Mouse (Mus musculus) thymus, postnatal 36 days (tissue): ENCODE measurements at regions not wholly inside any gene's neighbourhood (a gene's known extent, or its start where the extent isn't known, plus 50 kb on each side); places are given as distances from the start of the nearest gene placed in this dataset.
A peak's percentile ranks its signal among the peaks of the same experiment; 100 is the strongest.

Experiments
- DNase-seq, 2 experiments: peaks; one replicate each; pipeline ENCODE4 v3.0.0; 2022; ENCODE audit warnings: mixed read lengths in 2 of 2

DNA sequence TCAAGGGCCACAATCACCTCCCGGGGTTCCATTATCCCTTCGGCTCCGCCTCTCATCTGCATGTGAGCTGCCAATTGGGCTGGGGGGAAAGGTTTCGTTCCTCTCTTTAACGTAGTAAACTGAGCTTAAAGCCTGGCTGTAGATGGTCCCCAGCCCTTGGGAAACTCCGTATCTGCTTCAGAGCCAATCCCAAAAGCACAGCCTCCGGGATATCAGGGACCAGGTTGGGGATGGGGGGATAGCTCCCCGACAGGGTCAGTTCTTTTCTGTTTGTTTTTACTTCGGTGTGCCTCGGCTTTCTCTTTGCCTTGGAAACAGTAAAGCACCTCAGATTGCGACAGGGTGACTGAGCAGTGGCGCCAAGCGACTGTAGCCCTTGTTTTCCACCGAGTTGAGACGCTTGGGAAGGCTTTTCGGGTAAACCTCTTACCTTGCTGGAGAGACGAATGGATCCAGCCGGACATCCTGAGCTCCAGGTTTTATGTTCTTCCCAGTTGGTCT, 64.5 kb downstream of the Tfap2c start:
- no peak for DNase-seq

DNA sequence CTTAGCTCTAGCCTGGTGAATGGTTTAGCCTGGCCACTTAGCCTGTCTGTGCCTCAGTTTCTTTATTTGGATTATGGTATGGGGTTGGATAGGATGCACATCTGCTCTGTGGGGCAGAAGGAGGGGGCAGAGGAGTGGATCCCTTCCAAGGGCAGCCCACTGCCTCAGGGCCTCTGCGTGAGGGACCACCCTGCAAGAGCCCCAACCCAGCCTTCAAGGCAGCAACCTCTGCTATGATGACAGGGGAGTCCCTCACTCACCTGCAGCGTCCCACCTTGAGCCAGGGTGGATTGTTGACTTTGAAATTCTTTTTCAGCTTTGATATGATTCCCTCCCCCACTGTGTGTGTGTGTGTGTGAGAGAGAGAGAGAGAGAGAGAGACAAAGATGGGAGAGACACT, 65.8 kb downstream of the Tfap2c start:
- no peak for DNase-seq

DNA sequence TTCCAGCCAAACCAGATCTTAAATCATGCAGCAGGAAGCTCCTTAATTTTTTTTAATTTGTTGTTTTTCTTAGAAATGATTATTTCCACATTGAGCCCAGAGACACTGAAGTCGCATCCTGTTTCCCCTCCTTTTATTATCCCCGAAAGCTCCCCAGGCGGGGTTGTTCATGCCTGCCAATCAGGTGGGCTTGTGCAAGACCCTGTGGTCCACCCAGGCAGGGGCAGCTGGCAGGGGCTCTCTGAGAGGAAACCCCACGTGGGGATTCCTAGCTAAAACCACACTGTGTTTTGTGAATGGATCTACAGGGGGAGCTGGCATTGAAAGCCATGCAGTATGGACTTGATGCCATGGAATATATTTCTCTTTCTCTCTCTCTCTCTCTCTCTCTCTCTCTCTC, 66.2 kb downstream of the Tfap2c start:
- no peak for DNase-seq

DNA sequence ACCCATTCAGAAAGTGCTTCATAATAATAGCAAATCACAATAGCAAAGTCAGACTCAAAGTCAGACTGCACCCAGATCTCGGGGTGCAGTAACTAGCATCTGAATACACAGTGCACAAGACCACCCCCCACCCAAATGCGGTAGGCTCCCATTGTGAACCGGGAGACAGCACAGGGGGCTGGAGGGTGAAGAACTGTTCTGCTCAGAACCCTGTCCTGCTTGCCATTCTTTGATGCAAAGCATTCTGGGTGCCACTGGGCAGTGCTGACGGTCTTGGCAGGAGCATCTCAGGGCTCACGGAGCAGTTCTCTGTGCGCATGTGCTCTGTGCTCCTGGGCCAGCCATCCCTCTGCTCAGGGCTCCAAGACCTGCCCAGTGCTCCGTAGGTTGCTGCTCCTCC, 69.8 kb downstream of the Tfap2c start:
- DNase-seq, result no peak

DNA sequence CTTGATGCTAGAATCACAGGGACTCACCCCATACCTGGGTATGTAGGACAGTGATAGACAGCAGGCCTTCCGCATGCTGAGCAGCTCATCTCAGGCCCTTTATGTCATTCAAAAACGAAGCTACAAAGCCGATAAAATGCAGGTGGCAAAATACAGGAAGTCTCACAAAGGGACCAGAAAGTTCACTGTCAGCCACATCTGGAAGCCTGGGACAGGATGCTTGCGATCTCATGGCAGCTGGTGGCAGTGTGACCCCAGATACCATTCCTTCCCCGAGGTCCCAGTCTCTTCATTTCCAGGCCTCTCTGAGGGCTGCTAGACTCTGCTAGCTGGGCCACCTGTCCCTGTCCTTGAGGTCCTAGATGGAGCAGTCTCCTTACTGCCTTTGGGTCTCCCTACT, 70.6 kb downstream of the Tfap2c start:
- DNase-seq, result peak; percentile 56 to 69

DNA sequence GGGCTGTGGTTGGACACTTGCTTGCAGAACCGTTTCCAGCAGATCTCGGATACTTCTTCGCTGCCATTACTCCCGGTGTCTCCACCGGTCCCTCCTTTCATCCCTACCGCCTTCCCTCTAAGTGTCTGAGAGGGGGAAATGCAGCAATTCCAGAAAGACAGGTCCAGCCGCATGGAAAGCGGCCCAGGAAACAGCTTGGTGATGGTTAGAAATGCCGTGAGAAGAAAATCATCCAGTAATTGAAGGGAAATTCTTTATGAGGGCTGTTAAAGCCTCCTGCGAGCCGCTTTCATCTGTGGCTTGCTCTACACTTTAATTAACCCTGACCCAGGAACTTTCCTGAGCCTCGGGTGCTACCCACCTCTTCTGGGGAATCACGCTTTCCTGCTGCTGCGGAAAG, 74.3 kb downstream of the Tfap2c start:
- DNase-seq, result no peak

DNA sequence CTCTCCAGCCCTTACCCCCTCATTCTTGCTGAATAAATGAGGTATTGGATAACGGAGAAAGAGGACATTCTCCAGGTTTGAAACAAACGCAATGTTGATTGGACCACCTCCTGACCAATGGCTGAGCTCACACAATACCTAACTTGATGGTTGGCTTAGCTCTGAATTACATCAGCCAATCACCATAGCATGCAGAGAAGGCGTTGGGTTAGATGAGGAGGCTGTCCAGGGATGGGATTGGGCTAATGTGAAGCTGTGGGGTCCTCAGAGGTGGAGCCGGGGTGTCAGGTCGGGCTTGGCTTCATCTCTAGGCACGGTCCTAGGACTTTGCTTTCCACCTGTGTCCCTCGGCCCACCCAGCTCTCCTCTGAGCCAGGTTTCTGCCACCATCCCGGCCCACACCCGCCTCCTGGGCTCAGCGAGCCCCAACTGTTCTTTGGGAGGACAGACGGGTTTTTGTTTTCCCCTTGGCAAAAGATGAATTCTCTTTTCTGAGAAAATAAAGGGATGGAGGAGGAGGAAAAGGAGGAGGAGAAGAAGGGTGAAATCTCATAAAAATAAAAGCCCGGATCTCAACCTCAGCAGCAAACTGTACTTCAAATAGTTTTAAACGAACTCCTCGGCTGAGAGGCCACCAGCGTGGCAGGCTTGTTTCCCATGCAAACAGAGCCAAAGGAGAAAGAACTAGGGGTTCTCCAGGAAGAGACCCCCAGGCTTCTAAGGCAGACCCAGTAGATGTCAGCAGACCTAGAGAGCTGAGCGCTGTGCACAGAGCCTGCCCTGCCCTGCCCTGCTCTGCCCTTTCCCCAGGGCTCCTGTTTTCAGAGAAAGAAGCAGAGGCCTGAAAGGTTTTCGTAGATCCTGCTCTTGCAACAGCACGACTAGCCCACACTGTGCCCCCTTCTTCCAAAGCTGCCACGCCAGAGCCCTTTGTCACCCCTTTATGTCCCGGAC, 78.2 kb downstream of the Tfap2c start:
- no peak for DNase-seq

DNA sequence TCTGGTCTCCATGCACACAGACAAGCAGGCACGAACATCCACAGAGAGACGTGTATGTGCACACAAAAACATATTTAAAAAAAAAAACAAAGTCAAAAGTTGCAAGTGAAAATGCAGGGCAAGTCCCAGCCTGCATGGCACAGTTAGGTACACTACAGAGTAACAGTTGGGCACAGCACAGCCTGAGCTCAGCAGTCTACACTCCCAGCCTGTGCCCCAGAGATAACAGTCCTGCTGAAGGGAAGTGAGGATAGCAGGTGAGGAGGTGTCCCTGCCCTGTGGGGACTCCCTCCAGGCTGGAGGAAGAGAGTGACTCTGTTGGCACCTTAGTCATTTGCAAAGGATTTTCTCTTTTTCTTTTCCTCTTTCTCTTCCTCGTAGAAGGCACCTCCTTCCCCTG, 80.9 kb downstream of the Tfap2c start:
- no peak for DNase-seq

DNA sequence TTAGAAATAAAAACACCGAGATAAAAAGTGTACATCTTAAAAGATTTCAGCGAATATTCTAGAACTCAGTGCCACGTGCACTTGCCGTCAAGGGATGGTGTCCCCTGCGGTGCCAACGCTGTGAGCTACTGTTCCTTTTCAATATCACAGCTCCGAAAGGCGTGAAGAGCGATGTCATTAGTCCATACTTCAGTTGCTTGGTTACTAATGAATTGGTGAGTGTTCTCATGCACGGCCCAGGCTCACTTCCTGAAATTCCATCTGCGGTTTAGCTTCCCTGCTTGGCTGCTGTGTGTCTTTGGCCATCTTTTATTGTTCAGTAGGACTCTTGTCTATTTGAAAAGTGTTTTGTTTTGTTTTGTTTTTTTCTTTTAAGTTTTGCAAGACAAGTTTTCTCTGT, 93.2 kb downstream of the Tfap2c start:
- DNase-seq, result no peak

DNA sequence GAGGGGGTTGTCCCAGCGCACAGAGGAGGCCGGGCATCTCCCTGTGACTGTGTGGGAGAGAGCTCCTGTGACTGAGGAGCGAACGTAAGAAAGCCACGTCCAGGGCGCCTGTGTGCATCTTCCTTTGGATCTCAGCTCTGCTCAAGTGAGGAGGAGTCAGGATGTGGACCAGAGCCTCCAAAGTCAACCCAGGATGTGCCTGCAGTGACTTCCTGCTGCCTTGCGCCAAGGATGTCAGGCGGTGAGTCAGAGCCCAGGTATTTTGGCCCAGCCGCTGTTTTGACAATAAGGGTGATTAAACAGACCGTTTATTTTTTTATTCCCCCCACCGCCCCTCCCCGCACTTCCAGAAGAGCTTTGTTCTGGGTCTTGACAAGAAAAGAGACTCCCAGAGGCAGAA, 94.5 kb downstream of the Tfap2c start:
- DNase-seq, result no peak

DNA sequence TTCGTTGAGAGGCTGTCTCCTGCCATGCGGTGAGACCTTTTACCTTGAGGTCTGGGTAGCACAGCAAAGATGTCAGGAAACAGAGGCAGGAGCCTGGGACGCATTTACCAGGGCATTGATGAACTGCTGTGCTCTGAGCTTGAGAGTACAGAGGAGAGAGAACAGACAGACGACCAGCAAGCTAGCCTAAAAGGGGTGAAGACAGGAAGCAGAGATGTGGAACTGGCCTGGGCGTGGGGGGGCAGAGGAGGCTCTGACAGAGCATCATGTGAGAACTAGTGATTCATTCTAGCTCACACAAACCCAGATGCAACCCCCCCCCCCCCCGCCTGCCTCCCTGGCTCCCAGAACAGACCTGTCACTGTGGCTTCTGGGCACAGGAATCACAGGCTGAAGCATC, 95.1 kb downstream of the Tfap2c start:
- DNase-seq, result no peak

DNA sequence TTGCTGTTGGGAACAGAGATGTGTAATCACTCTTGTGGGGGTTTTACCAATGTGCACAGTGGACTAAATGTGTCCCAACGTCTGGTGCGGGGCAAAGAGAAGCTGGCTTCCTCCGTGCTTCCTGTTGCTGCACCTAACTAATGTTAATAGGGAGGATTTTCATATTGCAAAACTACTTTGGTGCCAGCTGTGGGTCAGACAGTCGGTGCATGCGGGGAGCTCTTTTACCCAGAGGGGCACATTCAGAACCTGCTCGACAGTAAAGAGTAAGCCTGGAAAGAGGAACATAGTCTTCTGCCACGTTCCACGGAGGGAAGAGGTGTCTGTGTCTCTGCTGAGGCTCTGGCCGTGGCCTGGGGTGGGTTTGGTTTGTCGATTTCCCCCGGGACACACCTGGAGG, 98.7 kb downstream of the Tfap2c start:
- no peak for DNase-seq

DNA sequence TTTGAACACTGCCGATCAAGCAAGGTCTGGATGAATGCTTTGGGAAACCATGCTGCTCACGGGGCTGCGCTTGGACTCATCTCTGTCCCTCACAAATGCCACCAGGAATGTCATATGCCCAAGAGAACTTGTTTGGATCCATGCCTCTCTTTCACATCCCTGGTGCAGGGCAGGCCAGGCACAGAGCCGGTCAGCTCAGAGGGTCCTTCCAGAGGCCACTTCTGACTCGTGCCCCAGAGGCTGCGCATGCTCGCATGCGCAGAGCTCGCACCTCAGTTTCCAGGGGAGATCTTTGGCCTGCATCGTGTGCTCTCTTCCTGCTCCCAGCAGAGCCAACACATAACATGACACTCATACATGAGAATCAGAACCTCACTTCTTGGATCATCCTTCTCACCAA, 111.1 kb downstream of the Tfap2c start:
- DNase-seq, result no peak

DNA sequence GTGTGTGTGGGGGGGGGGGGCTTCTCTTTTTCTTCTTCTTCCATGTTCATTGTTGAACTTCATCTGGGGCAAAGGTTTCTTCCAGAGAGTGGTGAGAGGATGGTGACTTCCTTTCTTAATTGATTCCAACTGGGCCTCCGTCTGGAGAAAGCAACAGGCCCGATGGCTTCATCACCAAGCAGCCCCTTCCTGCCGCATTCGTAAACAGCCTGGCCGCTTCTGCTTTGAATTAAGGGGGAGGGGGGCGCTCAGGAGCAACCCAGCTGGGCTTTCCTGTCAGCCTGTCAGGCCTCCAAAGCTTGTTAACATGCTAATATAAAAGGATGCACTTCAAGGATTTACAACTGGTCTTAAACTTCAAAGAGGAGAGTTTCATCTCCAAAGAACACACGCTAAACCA, 111.5 kb downstream of the Tfap2c start:
- DNase-seq, result no peak

DNA sequence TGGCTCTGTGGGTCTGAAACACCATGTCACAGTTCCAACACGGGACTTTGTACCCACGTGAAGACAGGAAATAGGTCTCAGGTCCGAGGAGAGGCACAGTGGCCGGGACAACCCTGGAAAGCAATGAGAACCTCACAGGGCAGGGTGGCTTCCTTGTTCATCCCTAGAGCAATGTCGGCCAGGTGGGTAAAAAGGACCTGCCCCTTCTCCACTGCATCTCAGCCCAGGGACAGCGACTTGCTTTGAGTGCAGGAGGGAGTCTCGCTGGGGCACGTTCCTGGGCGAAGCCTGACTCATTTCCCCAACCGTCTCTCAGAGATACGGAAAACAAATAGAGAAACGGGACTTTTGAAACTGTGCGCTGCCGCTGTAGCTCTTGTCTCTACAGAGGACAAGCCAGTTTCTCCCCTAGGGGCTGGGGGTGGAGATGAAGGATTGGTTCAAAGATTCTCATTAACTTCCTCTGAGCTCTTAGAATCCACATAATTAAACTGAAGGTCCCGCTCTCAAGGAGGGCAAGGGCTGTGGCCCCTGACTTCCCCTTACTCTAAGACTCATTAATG, 112.1 kb downstream of the Tfap2c start:
- DNase-seq, result no peak

DNA sequence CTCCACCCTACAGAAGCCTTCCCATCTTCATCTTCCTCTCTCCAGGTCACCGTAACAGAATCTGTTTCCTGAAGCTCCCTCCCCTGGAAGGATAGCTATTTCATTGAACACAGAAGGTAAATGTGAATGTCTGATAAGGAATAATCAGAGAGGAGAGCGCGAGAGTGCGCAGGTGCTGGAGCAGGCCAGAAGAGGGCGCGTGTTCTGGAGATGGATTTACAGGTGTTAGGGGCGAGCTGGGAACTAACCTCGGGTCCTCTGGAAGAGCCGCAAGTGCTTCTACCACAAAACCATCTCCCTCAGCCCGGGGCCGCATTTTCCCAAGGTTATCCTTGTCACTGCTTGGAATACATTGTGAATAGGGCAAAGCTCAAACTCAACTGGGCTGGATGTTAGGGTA, 112.8 kb downstream of the Tfap2c start:
- no peak for DNase-seq

DNA sequence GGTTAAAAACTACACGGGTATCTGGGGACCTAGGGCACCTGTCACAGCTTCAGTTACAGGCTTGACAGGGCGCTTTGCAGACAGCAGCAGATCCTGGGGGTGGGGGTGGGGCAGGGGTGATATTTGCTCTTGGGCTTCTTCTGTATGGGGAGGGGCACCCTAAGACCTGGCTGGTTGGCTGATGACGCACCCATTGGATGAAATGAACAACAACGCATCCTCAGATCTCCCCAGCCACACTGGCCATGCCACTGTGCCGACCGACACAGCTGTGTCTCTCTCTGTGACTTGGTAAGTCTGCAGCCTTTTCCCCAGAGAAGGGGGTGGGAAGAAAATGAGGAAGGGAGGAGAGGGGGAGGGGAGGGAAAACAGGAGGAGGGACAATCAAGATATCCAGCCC, 114.3 kb downstream of the Tfap2c start:
- DNase-seq, result no peak

DNA sequence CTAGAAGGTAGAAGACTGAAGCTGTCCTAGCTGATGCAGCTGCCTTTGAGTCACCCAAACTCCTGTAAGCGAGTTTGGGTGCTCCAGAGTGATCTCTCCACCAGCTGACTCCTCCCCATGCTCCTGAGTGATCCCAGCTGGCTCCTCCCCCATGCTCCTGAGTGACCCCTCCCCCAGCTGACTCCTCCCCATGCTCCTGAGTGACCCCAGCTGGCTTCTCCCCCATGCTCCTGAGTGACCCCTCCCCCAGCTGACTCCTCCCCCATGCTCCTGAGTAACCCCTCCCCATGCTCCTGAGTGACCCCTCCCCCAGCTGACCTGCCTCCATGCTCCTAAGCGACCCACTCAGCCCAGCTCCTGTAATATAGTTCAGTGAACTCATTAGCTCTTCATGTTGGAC, 123.7 kb downstream of the Tfap2c start:
- DNase-seq, result no peak

DNA sequence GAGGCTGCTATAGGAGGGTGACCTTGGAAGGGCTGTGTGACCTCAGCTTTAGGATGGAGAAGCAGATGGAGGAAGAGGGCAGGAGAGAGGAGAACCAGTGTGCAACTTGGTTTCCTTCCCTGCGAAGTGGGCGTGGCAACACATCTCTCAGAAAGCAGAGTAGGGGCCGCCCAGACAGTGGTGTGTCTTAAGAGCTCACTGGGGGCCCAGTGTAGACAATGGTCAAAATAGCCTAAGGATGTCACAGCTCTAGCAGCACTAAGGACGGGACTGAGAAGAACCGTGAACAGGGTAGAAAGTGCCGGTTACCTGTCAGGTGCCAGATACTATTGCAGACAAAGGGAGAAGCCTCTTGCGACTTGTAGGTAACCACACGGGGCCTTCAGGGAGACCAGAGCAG, 125.2 kb downstream of the Tfap2c start:
- DNase-seq, result no peak

DNA sequence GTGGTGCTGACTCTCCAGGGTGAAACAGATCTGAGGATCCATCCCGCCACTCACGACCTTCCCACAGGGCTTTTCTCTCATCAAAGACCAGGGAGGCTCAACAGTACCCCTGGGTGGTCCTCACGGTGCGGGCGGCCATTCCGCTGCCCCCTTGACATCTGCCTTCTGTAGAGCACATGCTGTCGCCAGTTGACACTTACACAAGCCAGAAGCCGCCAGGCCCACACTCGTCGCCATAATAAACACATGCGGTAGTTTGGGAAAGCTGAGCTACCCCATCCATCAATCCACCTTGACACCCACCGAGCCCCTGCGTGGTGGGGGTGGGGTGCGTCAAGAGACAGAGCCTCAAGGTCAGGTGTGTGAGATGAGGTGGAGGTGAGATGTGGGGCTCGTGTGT, 125.7 kb downstream of the Tfap2c start:
- no peak for DNase-seq

DNA sequence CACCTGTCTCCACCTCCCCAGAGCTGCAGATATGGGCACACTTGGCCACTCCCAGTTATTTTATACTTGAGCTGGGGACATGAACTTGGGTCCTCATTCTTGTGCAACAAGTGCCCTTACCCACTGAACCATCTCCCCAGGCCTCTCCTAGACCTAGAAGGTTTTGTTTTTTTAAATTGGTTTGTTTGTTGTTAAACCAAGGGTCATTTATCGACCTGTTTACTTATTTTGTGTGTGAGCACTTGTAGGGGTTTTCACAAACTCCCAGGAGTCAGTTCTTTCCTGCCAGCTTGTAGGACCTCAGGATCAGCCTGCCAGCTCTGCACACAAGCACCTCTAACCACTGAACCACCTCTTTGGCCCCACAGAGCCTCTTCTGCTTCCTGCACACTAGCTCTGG, 140.8 kb downstream of the Tfap2c start:
- no peak for DNase-seq

DNA sequence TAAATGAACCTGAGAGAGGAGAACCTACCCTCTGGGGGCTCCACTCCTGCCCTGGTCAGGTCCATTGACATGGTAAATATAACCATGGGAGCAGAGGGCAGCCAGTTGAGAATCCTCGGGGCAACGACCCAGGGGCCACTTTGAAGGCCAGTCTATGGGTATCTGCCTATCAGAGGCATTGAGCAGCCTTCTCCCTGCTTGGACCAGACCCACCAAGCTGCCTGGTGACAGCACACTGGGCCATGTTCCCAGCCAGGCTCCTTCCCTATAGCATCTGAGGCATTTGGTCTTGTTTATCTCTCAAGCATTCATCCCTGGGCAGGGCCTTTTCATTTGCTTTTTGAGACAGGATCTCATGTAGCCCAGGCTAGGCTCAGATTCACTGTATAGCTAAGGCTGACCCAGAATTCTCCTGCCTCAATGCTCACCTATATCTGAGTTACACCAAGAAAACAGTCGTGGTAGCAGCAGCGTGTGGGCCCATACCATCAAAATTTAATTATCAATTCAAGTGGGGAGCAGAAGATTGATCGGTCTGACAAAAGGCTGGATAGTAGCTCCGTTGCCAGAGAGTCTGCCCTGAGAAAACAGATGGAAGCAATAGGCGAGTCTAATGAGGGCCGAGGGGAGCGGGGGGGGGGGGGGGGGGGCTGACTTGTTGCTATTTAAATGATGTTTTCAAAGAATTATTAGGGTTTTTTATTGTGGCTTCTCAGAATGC, 141.7 kb downstream of the Tfap2c start:
- DNase-seq, result no peak

DNA sequence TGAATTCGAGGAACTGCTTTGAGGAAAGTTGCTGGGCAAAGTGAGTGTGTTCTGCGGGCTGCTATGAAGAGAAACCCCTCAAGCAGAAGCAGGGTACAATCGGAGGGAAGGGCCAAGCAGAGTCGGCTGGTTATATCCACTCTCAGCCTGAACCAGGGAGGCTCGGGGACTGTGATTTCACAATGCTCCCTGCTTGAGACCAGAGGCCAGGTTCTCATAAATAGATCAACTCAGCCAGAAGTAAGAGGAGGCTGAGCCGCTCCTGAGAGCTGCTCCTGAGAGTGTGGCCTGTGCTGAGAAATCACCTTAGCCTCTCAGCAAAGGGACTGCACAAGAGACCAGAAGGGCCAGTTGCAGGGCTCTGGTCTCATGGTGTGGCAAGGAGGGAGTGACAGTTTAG, 149.6 kb downstream of the Tfap2c start:
- no peak for DNase-seq

DNA sequence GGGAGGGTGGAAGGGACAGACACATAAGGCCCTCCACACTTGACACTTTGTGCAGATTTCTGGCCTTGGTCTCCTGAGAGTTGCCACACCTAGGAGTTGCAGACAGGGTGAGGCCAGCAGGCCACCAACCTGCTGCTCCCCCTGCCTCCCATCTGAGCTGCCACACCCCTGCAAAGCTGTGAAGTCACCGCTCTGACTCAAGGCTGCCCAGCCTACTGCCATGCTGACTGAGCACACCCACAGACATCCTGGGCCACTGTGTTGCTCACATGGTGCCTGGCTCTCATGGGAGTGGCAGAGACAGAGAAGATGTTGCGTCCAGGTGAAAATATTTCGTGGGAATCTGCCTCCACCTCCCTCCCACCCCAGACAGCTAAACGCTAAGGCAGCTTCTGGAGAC, 150.3 kb downstream of the Tfap2c start:
- no peak for DNase-seq
